Mouse (Mus musculus) kidney, adult 11 months (tissue): Measurements from ENCODE around the gene 1700092M07Rik.

ENCODE experiments used
- DNase-seq: peaks from one replicate; pipeline ENCODE4 v3.0.0; 2022

1700092M07Rik gene

GRCm38 (mm10) chr19:8745382-8745781 lies 4.9 kb downstream of the 1700092M07Rik start:
- no peak for DNase-seq

- DNase-seq, result no peak
These were observed 6.8 kb downstream of the 1700092M07Rik start for GRCm38 (mm10) chr19:8747368-8747767.

GRCm38 (mm10) chr19:8755652-8756051 lies 15.1 kb downstream of the 1700092M07Rik start:
- no peak for DNase-seq

- DNase-seq, result peak; percentile 87
These were observed 16.3 kb downstream of the 1700092M07Rik start, which contains the start of gene Nxf1 for GRCm38 (mm10) chr19:8756635-8757387. Nxf1 (plus strand) TSS chr19:8757073.

- no peak for DNase-seq
These were observed 17.0 kb downstream of the 1700092M07Rik start for GRCm38 (mm10) chr19:8757471-8757998.

GRCm38 (mm10) chr19:8758899-8759298 lies 18.4 kb downstream of the 1700092M07Rik start:
- no peak for DNase-seq

GRCm38 (mm10) chr19:8760757-8761156 lies 20.2 kb downstream of the 1700092M07Rik start:
- DNase-seq, result no peak

- DNase-seq, result no peak
These were observed 22.8 kb downstream of the 1700092M07Rik start for GRCm38 (mm10) chr19:8763276-8763675.

- no peak for DNase-seq
These were observed 25.0 kb downstream of the 1700092M07Rik start for GRCm38 (mm10) chr19:8765562-8765961.

- peak; percentile 75 for DNase-seq
These were observed 30.2 kb downstream of the 1700092M07Rik start, which contains the start of gene Tmem223 for GRCm38 (mm10) chr19:8770567-8771270. Tmem223 (plus strand) TSS chr19:8770996.

- no peak for DNase-seq
These were observed 32.5 kb downstream of the 1700092M07Rik start for GRCm38 (mm10) chr19:8772996-8773395.

- DNase-seq, result no peak
These were observed 32.9 kb downstream of the 1700092M07Rik start for GRCm38 (mm10) chr19:8773409-8773808.

- peak; percentile 93 for DNase-seq
These were observed 33.7 kb downstream of the 1700092M07Rik start, which contains the start of gene Tmem179b for GRCm38 (mm10) chr19:8774086-8774835. Tmem179b (minus strand) TSS chr19:8774467.

- DNase-seq, result no peak
These were observed 34.5 kb downstream of the 1700092M07Rik start for GRCm38 (mm10) chr19:8774951-8775421.

GRCm38 (mm10) chr19:8786008-8786781 lies 45.7 kb downstream of the 1700092M07Rik start, which contains the start of gene Taf6l:
Taf6l (minus strand) TSS chr19:8786417.
- DNase-seq, result peak; percentile 99

- DNase-seq, result no peak
These were observed 48.0 kb downstream of the 1700092M07Rik start for GRCm38 (mm10) chr19:8788521-8788920.

- no peak for DNase-seq
These were observed 48.7 kb downstream of the 1700092M07Rik start for GRCm38 (mm10) chr19:8789171-8789570.

GRCm38 (mm10) chr19:8790171-8790570 lies 49.7 kb downstream of the 1700092M07Rik start:
- no peak for DNase-seq
